8 mouse cellular contexts compared by ENCODE assay signal in the genomic region with DNA sequence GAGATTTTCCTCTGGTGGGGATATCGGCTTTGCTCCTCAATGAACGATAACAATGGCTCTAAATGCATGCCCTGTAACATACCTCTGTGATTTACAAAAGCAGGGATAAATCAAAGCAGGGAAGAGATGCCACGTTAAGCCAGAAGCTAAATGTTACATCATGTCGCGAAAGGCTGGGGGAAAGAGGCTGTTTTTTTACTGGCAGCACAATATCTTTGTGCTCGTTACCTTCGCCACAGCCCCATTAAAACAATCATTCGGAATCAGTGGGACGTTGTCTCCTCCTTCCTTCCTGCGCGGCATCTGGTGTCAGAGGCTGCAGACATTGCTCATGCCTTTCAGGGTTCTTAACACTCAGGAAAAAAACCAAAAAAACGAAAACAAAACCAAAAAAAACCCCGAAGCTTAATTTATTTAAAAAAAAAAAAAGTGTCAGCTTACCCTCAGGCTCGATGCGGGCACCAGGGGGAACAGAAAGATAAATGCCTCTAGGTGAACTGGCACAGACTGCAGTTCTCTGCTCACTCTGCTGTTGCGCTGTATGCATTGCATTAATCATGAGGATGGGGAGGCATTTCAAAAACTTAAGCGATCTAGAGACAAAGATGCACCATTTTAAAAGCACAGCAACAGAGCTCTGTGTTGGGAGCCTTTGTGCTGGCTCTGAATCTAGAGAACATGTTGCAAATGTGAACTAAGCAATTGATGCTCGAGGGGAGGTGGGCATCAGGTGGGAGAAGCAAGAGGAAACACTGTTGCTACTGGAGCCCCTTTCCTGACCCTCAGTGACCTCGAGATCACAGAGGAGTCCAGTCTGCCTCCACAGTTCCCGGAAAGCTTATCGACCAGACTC. TPM values are rescaled to one million over a fixed set of nuclear protein-coding genes. Genes with fewer than 3 reads are reported as not detected.
DNase-seq lines count a peak whose midpoint lies in the region; ATAC-seq and TF ChIP-seq lines count a peak whose summit lies in the region.

No protein-coding gene starts in this region.

- 0 out of 2 replicates have a peak, but pooled peaks cover 4% of the 10 kb centered on the region for H3K4me1 ChIP-seq in heart, embryonic 13.5 days
- no peaks in the 10 kb centered on the region for H3K4me1 ChIP-seq in heart, adult 2 months (ENCODE audit: control insufficient read depth, insufficient read depth, low read length)
- H3K4me1 ChIP-seq in forebrain, embryonic 14.5 days (ENCODE audit: control insufficient read depth, insufficient read depth, low read length): peaks cover 10% of the 10 kb centered on the region; the same call in 1 of the 2 replicates

- H3K4me3 ChIP-seq in heart, embryonic 13.5 days: peak overlapping the region; percentile 35
- no peak overlapping the region for H3K4me3 ChIP-seq in heart, adult 2 months
- peak overlapping the region; percentile 24 for H3K4me3 ChIP-seq in forebrain, embryonic 14.5 days (ENCODE audit: low read depth, low read length)

- intact Hi-C loops in heart, adult 2 months (cut with DNase I): no loop called here

- no peaks in the 10 kb centered on the region for H3K36me3 ChIP-seq in heart, embryonic 13.5 days
- H3K36me3 ChIP-seq in heart, adult 2 months (ENCODE audit: control insufficient read depth, insufficient read depth, low read length): no peaks in the 10 kb centered on the region
- no peaks in the 10 kb centered on the region for H3K36me3 ChIP-seq in forebrain, embryonic 14.5 days (ENCODE audit: control insufficient read depth, insufficient read depth, low read length)

- no peak overlapping the region for H3K27ac ChIP-seq in heart, embryonic 13.5 days (replicated peaks)
- H3K27ac ChIP-seq in heart, adult 2 months: no peak overlapping the region
- H3K27ac ChIP-seq in forebrain, embryonic 14.5 days (ENCODE audit: low read depth, low read length): peak overlapping the region; percentile 74

- peak overlapping the region; percentile 59 for H3K9ac ChIP-seq in heart, embryonic 13.5 days
- no peak overlapping the region for H3K9ac ChIP-seq in heart, adult 2 months (ENCODE audit: low read depth, low read length)
- peak overlapping the region; percentile 60 for H3K9ac ChIP-seq in forebrain, embryonic 14.5 days (ENCODE audit: low read length)

- no peaks in the 10 kb centered on the region for H3K27me3 ChIP-seq in heart, embryonic 13.5 days (replicated peaks)
- peaks cover 1% of the 10 kb centered on the region; the same call in 1 of the 2 replicates for H3K27me3 ChIP-seq in heart, adult 2 months (ENCODE audit: control insufficient read depth, insufficient read depth, low read length)
- H3K27me3 ChIP-seq in forebrain, embryonic 14.5 days (replicated peaks; ENCODE audit: control insufficient read depth, insufficient read depth, low read length): no peaks in the 10 kb centered on the region

- peak overlapping the region; percentile 62 for H3K4me2 ChIP-seq in heart, embryonic 13.5 days
- H3K4me2 ChIP-seq in forebrain, embryonic 14.5 days (ENCODE audit: low read length): peak overlapping the region; percentile 46

- H3K79me2 ChIP-seq in heart, adult 2 months (replicated peaks; ENCODE audit: control insufficient read depth, insufficient read depth, low read length): no peaks in the 10 kb centered on the region

- no peak for DNase-seq in heart, adult 2 months
- DNase-seq in brain, embryonic 14.5 days (ENCODE audit: low read depth): peak; percentile 87
- peak; percentile 82 for DNase-seq in forebrain, embryonic 14.5 days (ENCODE audit: low spot score)
- DNase-seq in layer of hippocampus, postnatal 25 days (ENCODE audit: extremely low spot score in 1 of 2, low spot score in 1 of 2): peak; percentile 10 to 20
- DNase-seq in retina, embryonic 14.5 days (ENCODE audit: low spot score): peak; percentile 55

- no peak for TF ChIP-seq CTCF in heart, adult 2 months (IDR thresholded peaks at IDR 0.05)
- TF ChIP-seq CTCF in brain, embryonic 14.5 days (IDR thresholded peaks at IDR 0.05; ENCODE audit: borderline replicate concordance, extremely low read depth, insufficient read depth, insufficient read length): peak; percentile 18; the same call in 1 of the 2 replicates

- TF ChIP-seq POLR2A in heart, adult 2 months (IDR thresholded peaks at IDR 0.05; ENCODE audit: insufficient read depth, low read depth, low read length): no peak
- 0 out of 2 replicates have a peak, but pooled peaks have one; percentile 1 for TF ChIP-seq POLR2A in brain, embryonic 14.5 days (IDR thresholded peaks at IDR 0.05; ENCODE audit: borderline replicate concordance, extremely low read depth, insufficient read depth, insufficient read length, poor library complexity, severe bottlenecking)

- 33% methylated on average over 21 of the region's 21 CpGs for WGBS in heart, embryonic 13.5 days
- WGBS in heart, adult 2 months: 29% methylated on average over 21 of the region's 21 CpGs
- WGBS in forebrain, embryonic 14.5 days: 12% methylated on average over 21 of the region's 21 CpGs

- ATAC-seq in heart, embryonic 13.5 days (ENCODE audit: extremely low read depth, insufficient number of reproducible peaks, low FRiP score, low TSS enrichment): no peak
- ATAC-seq in forebrain, embryonic 14.5 days: peak; percentile 91
- ATAC-seq in activated CD4-positive, CD25-positive, alpha-beta regulatory T cell, adult 4 months: no peak
- ATAC-seq in megakaryocyte, adult 5-6 weeks (ENCODE audit: poor library complexity, severe bottlenecking): no peak

- no peaks in the 10 kb centered on the region for H3K9me3 ChIP-seq in heart, embryonic 13.5 days
- no peaks in the 10 kb centered on the region for H3K9me3 ChIP-seq in forebrain, embryonic 14.5 days (replicated peaks; ENCODE audit: control insufficient read depth, low read length)

- TF ChIP-seq EP300 in heart, adult 2 months (IDR thresholded peaks at IDR 0.05; ENCODE audit: insufficient read depth, low read depth, low read length): no peak

RNA-seq across cellular contexts. Expression of a gene that starts 53.6 kb away (rescaled TPM):
- polyA plus RNA-seq in heart, embryonic 13.5 days (2015; fragmentation: Nextera tagmentation; extraction: Ambion mirVana): 16.2 and 17.5 TPM in 2 replicates
- total RNA-seq in heart, adult 2 months (2021): 10 to 100 TPM in 1 of 2 experiments, 1 to 10 TPM in 1; 9.7 to 11.0 TPM
- 4.8 and 8.2 TPM in 2 replicates for polyA plus RNA-seq in heart, adult 2 months (2012; rRNA removed)
- 9.5 and 12.6 TPM in 2 replicates for polyA plus RNA-seq in brain, embryonic 14.5 days (2012; rRNA removed)
- polyA plus RNA-seq in forebrain, embryonic 14.5 days (2014; fragmentation: Nextera tagmentation; extraction: Ambion mirVana): 14.7 and 16.0 TPM in 2 replicates
- 1 to 10 TPM; 4.6 to 5.5 TPM for total RNA-seq in layer of hippocampus, postnatal 25 days (2021)
- 1 to 10 TPM; 6.0 to 8.9 TPM for polyA plus RNA-seq in activated CD4-positive, CD25-positive, alpha-beta regulatory T cell, adult 4 months (2017; shearing (Covaris generic))
- 14.6 and 14.8 TPM in 2 replicates for total RNA-seq in megakaryocyte, adult 5-6 weeks (2015)
- total RNA-seq in megakaryocyte, adult 5-6 weeks (2017): 8.5 and 9.8 TPM in 2 replicates

Comparison
In these comparisons a context has a peak if more than half of its experiments do, and no peak if none do; other contexts are left out.
1. DNase-seq: peak in brain, embryonic 14.5 days (single experiment), forebrain, embryonic 14.5 days (single experiment), layer of hippocampus, postnatal 25 days (2 of 2) and retina, embryonic 14.5 days (single experiment); none in heart, adult 2 months (0 of 2).